Comparison of ENCODE assay signal across 19 mouse cellular contexts in the genomic region with DNA sequence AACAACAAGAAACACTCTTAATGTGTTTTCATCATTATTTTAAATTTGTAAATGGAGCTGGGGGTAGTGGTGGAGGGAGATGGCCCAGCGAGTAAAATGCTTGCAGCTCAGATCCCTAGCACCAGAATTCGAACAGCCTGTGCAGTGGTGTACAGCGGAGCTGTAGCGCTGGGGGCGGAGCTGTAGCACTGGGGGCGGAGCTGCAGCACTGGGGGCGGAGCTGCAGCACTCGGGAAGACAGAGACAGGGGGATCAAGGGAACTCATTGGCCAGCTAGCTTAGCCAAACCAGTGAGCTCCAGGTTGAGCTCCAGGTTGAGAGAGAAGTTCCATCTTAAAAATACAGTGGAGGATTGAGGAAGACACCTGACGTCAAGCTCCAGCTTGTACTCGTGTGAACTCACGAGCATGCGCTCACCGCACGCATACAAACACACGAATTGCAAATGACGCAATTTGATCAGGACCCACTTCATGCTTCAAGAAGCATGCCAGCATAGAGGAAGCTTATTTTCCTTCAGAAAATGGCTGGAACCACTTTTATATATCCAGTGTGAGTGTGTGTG. TPM values are rescaled to one million over a fixed set of nuclear protein-coding genes. Genes with fewer than 3 reads are reported as not detected.
DNase-seq lines count a peak whose midpoint lies in the region; ATAC-seq and TF ChIP-seq lines count a peak whose summit lies in the region.
"Had no signal": no experiment of that assay in that cellular context is flagged by ENCODE, and none has a peak within 500 bp of the region (broad histone marks: within the 10 kb centered on the region; RNA-seq: fewer than 3 reads in every experiment).

No protein-coding gene starts in this region.

- no peak overlapping the region for H3K4me2 ChIP-seq in liver, postnatal 0 days (ENCODE audit: low read depth, low read length)
- no peak overlapping the region for H3K4me2 ChIP-seq in liver, embryonic 13.5 days
- H3K4me2 ChIP-seq: embryonic facial prominence, embryonic 15.5 days; kidney, embryonic 15.5 days had no signal

- DNase-seq in liver (peak; percentile 59), WW6 (ENCODE audit: low read depth, low spot score) (peak; percentile 60), adipocyte (ENCODE audit: low spot score) (no peak)
- DNase-seq in liver, postnatal 0 days: no peak
- peak; percentile 53 for DNase-seq in liver, embryonic 13.5 days
- DNase-seq in heart, adult 11 months: no peak
- DNase-seq: adrenal gland, postnatal 14 days; B cell, adult 2 months; cerebellum, adult 18-20 months; gastrocnemius, postnatal 25 days; lung, postnatal 10 days; thymus, adult 18-20 months had no signal

- H3K27ac ChIP-seq in liver, postnatal 0 days (ENCODE audit: low read depth): no peak overlapping the region
- H3K27ac ChIP-seq in ES-Bruce4 (ENCODE audit: insufficient read depth, low read length): no peak overlapping the region
- H3K27ac ChIP-seq in liver, embryonic 13.5 days: no peak overlapping the region
- H3K27ac ChIP-seq: embryonic facial prominence, embryonic 15.5 days; kidney, embryonic 15.5 days; midbrain, embryonic 10.5 days had no signal

- no peak for ATAC-seq in liver, postnatal 0 days
- ATAC-seq in liver, embryonic 13.5 days (ENCODE audit: low read depth): peak; percentile 51; the same call in 1 of the 2 replicates
- ATAC-seq: inflammation-experienced regulatory T-cells, adult 6 months had no signal

- H3K9ac ChIP-seq in liver, postnatal 0 days (replicated peaks): no peak overlapping the region
- H3K9ac ChIP-seq in ES-Bruce4 (ENCODE audit: low read depth, poor library complexity, severe bottlenecking): no peak overlapping the region
- no peak overlapping the region for H3K9ac ChIP-seq in liver, embryonic 13.5 days
- H3K9ac ChIP-seq: embryonic facial prominence, embryonic 15.5 days; kidney, embryonic 15.5 days had no signal

- H3K9me3 ChIP-seq in liver, postnatal 0 days (ENCODE audit: low read length): no peaks in the 10 kb centered on the region
- no peaks in the 10 kb centered on the region for H3K9me3 ChIP-seq in ES-Bruce4 (replicated peaks; ENCODE audit: control insufficient read depth, insufficient read depth, low read length, poor library complexity, severe bottlenecking)
- no peaks in the 10 kb centered on the region for H3K9me3 ChIP-seq in liver, embryonic 13.5 days (replicated peaks)
- H3K9me3 ChIP-seq: embryonic facial prominence, embryonic 15.5 days; G1E; kidney, embryonic 15.5 days; midbrain, embryonic 10.5 days had no signal

- 64% methylated on average over 16 of the region's 16 CpGs for WGBS in liver, postnatal 0 days (ENCODE audit: insufficient replicate concordance)
- 52% methylated on average over 16 of the region's 16 CpGs for WGBS in liver, embryonic 13.5 days (ENCODE audit: insufficient replicate concordance)

- TF ChIP-seq CTCF in liver, postnatal 0 days (IDR thresholded peaks at IDR 0.05; ENCODE audit: low read depth): no peak
- TF ChIP-seq CTCF in ES-Bruce4 (IDR thresholded peaks at IDR 0.05; ENCODE audit: low read depth, low read length): no peak

- no peaks in the 10 kb centered on the region for H3K36me3 ChIP-seq in liver, postnatal 0 days (replicated peaks; ENCODE audit: insufficient read depth, low read length)
- no peaks in the 10 kb centered on the region for H3K36me3 ChIP-seq in ES-Bruce4 (ENCODE audit: control insufficient read depth, insufficient read depth, low read length, poor library complexity, severe bottlenecking)
- no peaks in the 10 kb centered on the region for H3K36me3 ChIP-seq in liver, embryonic 13.5 days
- H3K36me3 ChIP-seq: embryonic facial prominence, embryonic 15.5 days; G1E; kidney, embryonic 15.5 days; midbrain, embryonic 10.5 days had no signal

- TF ChIP-seq POLR2A in ES-Bruce4 (IDR thresholded peaks at IDR 0.05; ENCODE audit: insufficient read depth, low read length): peak; percentile 16

- H3K4me3 ChIP-seq in liver, postnatal 0 days (ENCODE audit: low read depth, low read length): no peak overlapping the region
- H3K4me3 ChIP-seq in ES-Bruce4 (ENCODE audit: low read depth, low read length): peak overlapping the region; percentile 22; the same call in 1 of the 2 replicates
- H3K4me3 ChIP-seq in liver, embryonic 13.5 days (replicated peaks): no peak overlapping the region
- H3K4me3 ChIP-seq: embryonic facial prominence, embryonic 15.5 days; kidney, embryonic 15.5 days; midbrain, embryonic 10.5 days; myocyte had no signal

- peaks cover 20% of the 10 kb centered on the region for H3K4me1 ChIP-seq in liver, postnatal 0 days (ENCODE audit: insufficient read depth)
- peaks cover 4% of the 10 kb centered on the region for H3K4me1 ChIP-seq in ES-Bruce4 (ENCODE audit: control insufficient read depth, insufficient read depth, low read length)
- peaks cover 24% of the 10 kb centered on the region for H3K4me1 ChIP-seq in liver, embryonic 13.5 days (replicated peaks)

- no peaks in the 10 kb centered on the region for H3K27me3 ChIP-seq in liver, postnatal 0 days (ENCODE audit: insufficient read depth, low read length)
- no peaks in the 10 kb centered on the region for H3K27me3 ChIP-seq in ES-Bruce4 (ENCODE audit: control insufficient read depth, insufficient read depth, low read length, poor library complexity, severe bottlenecking)
- H3K27me3 ChIP-seq in liver, embryonic 13.5 days: no peaks in the 10 kb centered on the region
- H3K27me3 ChIP-seq: embryonic facial prominence, embryonic 15.5 days; kidney, embryonic 15.5 days had no signal

- TF ChIP-seq EP300 in liver, postnatal 0 days (IDR thresholded peaks at IDR 0.05; ENCODE audit: low read depth): no peak
- TF ChIP-seq EP300 in ES-Bruce4 (IDR thresholded peaks at IDR 0.05; ENCODE audit: insufficient read depth, low read depth, low read length): no peak

RNA-seq across cellular contexts. Expression of a gene that starts 20.1 kb away (rescaled TPM):
- polyA plus RNA-seq in liver, postnatal 0 days (2015; fragmentation: Nextera tagmentation; extraction: Ambion mirVana): 105 and 110 TPM in 2 replicates
- 218 and 235 TPM in 2 replicates for polyA plus RNA-seq in ES-Bruce4 (2011; ENCODE audit: insufficient read depth, insufficient read length, low read depth, missing spikeins)
- polyA plus RNA-seq in liver, embryonic 13.5 days (2015; fragmentation: Nextera tagmentation; extraction: Ambion mirVana): 52.6 and 54.5 TPM in 2 replicates

RNA-seq across cellular contexts. Expression of a gene that starts 38.3 kb away (rescaled TPM):
- 0.73 TPM in 2 replicates for polyA plus RNA-seq in liver, postnatal 0 days (2015; fragmentation: Nextera tagmentation; extraction: Ambion mirVana)
- 0.43 and 0.55 TPM in 2 replicates for polyA plus RNA-seq in ES-Bruce4 (2011; ENCODE audit: insufficient read depth, insufficient read length, low read depth, missing spikeins)
- 0.07 and 0.08 TPM in 2 replicates for polyA plus RNA-seq in liver, embryonic 13.5 days (2015; fragmentation: Nextera tagmentation; extraction: Ambion mirVana)
- polyA plus RNA-seq: G1E had no signal

Comparison
In these comparisons a context has a peak if more than half of its experiments do, and no peak if none do; other contexts are left out.
1. DNase-seq: peak in liver (single experiment), WW6 (single experiment) and liver, embryonic 13.5 days (single experiment); none in liver, postnatal 0 days (single experiment), heart, adult 11 months (single experiment) and adipocyte (single experiment).